Mouse (Mus musculus): ENCODE measurements around the gene Pcolce2.

Gene Pcolce2

GRCm38 (mm10) chr9:95654356-95654755, 17.0 kb downstream of the Pcolce2 start:
- no peak for DNase-seq (ENCODE audit: low read depth, low spot score)

GRCm38 (mm10) chr9:95657941-95658340, 20.5 kb downstream of the Pcolce2 start:
- DNase-seq (ENCODE audit: low read depth, low spot score), result peak; percentile 16

DNA sequence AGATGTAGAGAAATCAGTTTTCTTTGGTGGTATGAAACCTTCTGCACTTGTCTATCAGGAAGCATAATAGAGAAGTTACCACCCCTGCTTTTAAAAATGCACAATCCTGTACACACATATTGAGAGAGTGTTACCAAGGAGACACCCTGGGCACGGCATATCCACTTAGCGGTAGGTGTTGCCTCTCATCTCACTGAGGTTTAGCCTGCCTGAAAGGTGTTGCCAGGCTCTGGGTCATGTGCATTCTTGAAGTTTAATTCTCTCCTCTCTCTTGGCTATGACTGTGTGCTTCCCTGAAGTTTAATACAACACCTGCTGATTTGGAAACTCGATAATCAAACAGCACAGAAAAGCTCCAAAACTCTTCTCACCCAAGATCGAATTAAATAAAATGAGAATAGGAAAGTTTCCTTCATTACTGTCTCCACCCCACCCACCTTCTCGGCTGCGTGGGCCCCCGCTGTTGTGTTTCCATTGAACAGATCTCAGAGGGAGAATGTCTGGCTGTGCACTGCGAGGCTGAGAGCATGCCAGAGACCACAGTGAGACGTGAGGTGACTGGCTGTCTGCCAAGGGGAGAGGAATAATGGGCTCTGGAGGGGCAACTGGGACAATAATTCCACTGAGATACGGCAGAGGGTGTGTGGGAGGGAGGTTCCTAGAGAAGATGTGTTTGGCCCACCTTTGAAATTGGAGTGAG, 27.0 kb downstream of the Pcolce2 start:
- peak; percentile 51 for DNase-seq (ENCODE audit: low read depth, low spot score)

- DNase-seq (ENCODE audit: low read depth, low spot score), result peak; percentile 24
Observed at GRCm38 (mm10) chr9:95665835-95666234, 28.4 kb downstream of the Pcolce2 start.

DNA sequence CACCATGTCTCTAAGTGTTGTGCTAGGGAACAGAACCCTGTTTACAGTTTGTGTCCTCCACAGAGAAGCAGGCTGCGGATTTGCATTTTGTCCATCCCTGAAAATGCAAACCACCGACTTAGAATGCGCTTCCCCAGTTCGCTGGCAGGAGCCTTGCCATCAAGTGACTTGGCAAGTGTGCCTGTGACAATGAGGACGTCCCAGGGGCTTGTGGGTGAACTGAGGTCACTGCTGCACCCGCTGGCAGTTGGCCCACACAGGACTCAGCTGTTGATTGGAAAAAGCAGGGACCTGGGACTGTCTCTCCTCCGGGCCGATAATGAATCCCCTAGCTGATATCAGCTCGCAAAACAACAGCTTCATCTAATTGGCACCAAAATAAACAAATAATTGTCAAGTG, 30.4 kb downstream of the Pcolce2 start:
- peak; percentile 88 for DNase-seq (ENCODE audit: low read depth, low spot score)

- DNase-seq (ENCODE audit: low read depth, low spot score), result no peak
Observed at GRCm38 (mm10) chr9:95668306-95668705, 30.9 kb downstream of the Pcolce2 start.

DNA sequence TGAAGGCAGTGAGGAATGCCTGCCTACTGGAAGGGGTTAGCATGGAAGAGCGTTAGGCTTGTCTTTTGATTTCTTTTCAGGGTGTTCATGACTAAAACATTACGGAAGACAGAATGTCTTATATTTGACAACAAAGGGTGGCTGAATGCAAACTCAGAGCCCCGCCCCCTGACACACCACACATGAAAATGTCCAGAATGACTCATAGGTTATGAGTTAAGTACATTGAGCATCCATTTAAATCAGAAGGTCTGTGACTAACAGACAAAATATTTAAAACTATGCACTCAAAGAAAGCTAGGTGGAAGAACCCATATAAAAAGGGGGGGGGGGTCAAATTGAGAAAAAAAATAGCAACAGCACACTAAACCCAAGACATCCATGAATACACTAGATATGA, 34.9 kb downstream of the Pcolce2 start:
- no peak for DNase-seq (ENCODE audit: low read depth, low spot score)

DNA sequence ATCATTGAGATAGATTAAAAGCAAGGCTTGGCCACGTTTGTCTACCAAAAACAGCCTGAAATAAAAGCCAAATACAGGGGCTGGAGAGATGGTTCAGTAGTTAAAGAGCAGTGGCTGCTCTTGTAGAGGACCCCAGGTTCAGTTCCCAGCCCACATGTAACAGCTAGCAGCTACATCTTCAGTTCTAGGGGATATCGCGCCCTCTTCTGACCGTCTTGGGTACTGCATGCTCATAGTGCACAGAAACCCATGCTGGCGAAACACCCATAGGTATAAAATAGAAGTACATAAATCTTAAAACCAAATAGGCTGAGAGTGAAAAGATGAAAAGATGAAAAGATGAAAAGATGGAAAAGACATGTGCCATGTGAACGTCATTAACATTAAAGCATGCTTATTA, 35.4 kb downstream of the Pcolce2 start:
- no peak for DNase-seq (ENCODE audit: low read depth, low spot score)

- DNase-seq (ENCODE audit: low read depth, low spot score), result peak; percentile 56
Observed at GRCm38 (mm10) chr9:95675064-95675699, 37.8 kb downstream of the Pcolce2 start.

DNA sequence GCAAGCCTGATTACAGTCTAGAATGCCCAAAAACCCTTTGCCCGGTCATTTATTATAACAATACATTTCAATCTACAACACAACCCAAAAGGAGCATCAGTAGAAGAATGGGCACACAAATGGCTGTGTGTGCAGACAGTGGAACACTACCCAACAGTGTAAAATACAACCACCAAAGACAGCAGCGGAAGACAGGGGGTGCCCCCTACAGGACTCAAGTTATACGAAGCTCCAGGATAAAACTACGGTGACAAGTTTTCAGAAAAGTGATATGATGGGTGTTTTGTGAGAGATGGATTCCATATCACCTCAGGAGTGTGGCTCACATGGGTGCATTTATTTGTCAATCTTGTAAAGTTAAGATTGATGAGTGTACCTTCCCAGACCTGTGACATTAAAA, 38.6 kb downstream of the Pcolce2 start:
- DNase-seq (ENCODE audit: low read depth, low spot score), result peak; percentile 7

DNA sequence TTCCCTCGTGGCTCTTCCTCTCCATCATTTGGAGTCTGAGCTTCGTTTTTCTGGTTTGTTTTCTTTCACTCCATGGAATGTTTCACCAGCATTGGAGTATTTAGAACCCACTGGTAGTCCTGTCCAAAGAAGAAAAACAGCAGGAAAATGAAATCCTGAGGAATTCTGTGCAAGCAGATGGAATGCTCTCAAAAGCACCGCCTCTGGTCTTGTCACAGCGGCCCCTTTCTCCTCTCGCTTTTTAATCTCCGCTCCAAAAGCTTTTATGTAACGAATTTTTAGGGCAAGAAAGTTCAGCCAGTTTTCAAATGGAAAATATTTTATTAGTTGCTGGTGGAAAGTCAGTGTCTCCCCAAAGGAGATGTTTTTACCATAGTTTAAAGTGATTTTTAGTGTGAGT, 42.6 kb downstream of the Pcolce2 start:
- no peak for DNase-seq (ENCODE audit: low read depth, low spot score)

GRCm38 (mm10) chr9:95680691-95681090, 43.3 kb downstream of the Pcolce2 start:
- no peak for DNase-seq (ENCODE audit: low read depth, low spot score)

- no peak for DNase-seq (ENCODE audit: low read depth, low spot score)
Observed at GRCm38 (mm10) chr9:95685660-95686440, 48.4 kb downstream of the Pcolce2 start.

GRCm38 (mm10) chr9:95688064-95688463, 50.7 kb downstream of the Pcolce2 start:
- peak; percentile 38 for DNase-seq (ENCODE audit: low read depth, low spot score)

DNA sequence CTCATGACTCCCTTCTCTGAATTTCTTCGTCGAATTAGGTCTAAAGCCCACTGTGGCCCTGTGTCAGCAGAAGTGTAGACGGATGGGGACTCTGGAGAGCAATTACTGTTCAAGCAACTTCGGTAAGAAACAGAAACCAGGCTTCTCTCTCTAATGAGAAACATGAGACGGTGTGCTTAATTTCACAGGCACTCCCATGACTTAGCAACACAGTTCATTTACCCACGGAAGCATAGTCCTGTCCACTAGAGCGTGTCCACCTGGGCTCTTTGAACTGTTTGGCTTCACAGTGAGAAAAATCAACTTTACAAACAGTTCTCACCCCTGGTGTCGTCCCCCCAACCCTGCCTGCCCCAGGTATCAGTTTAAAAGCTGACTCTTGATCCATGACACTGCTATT, 55.4 kb downstream of the Pcolce2 start:
- no peak for DNase-seq (ENCODE audit: low read depth, low spot score)

GRCm38 (mm10) chr9:95693528-95694100, 56.2 kb downstream of the Pcolce2 start:
- DNase-seq (ENCODE audit: low read depth, low spot score), result no peak

DNA sequence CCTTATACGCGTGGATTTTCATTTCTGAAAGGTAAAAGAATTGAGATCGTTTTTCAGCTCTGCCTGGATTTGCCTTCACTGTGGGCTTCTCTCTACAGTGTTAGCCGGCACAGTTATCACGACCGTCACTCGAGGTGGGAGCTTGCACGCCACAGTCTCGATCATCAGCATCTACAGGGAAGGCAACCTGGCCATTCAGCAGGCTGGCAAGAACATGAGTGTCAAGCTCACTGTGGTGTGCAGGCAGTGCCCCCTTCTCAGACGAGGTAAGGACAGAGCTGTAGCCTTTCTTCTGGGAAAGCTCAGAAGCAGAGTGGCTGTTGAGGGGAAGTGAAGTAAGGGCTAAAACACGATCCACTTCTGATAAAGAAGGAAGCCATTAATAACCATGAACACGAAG, 57.1 kb downstream of the Pcolce2 start:
- DNase-seq (ENCODE audit: low read depth, low spot score), result no peak

DNA sequence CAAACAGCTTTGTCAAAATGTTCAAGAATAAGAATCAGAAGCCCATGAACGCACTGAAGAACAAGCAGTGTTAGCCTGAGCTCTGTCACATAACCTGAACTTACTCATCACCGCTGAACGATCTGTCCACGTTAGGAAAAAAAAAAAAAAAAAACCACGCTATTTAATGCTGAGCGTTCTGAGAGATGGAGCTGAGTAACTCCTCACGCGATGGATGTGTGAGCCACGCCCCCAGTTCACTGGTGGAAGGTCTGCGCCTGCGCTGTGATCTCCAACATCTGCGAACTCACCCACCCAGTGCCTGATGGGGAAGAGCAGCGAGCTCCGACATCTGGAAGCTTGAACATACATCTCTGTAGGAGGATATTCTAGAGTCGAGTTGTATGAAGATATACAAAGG, 57.6 kb downstream of the Pcolce2 start:
- DNase-seq (ENCODE audit: low read depth, low spot score), result no peak

GRCm38 (mm10) chr9:95696581-95696980, 59.2 kb downstream of the Pcolce2 start:
- no peak for DNase-seq (ENCODE audit: low read depth, low spot score)

DNA sequence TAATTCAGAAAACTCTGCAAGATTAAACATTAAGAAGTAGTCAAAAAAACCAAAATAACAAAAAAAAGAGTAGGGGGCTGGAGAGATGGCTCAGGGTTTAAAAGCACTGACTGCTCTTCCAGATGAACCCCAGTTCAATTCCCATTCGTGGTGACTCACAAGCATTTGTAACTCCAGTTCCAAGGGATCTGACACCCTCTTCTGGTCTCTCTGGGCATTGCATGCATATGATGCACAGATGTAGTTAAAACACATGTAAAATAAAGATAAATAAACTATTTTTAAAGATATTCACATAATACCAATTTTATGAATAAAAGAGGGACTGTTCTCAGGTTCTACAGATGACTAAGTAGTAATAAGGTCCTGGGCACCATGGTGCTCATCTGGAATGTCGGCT, 60.4 kb downstream of the Pcolce2 start:
- DNase-seq (ENCODE audit: low read depth, low spot score), result peak; percentile 51

DNA sequence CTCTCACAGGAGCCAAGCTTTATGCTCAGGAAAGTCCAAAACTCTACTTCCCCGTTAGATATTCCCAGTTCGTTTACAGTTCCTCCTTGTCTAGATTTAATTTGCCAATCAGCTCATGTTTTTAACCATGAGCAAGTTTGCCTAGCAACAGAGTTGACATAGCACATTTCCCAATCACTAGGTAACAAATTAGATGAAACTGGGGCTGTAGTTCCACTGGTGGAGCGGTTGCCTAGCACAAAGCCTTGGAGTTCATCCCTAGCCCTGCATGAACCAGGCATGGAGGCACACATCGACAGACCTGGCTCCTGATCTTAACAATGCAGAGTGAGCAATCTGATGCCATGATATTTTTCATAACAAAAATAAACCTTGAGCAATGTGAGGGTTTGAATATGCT, 61.9 kb downstream of the Pcolce2 start:
- peak; percentile 31 for DNase-seq (ENCODE audit: low read depth, low spot score)

- peak; percentile 74 for DNase-seq (ENCODE audit: low read depth, low spot score)
Observed at GRCm38 (mm10) chr9:95704078-95704477, 66.7 kb downstream of the Pcolce2 start.
